Mouse (Mus musculus) embryo, embryonic 11.5 days (tissue): ENCODE data around the gene Rps27.
"Not testable (repeated sequence)": the region's sequence is repeated elsewhere in the genome, so short reads cannot be mapped to it uniquely, and the experiment has no call there.

Experiments used
- DNase-seq: peaks from one replicate; pipeline ENCODE4 v3.0.0-alpha.2; 2012; ENCODE audit warnings: low read depth, low spot score

Gene Rps27

GRCm38 (mm10) chr3:90213377-90213866, at the start of gene Rps27, which contains the start of gene Rab13:
Gene Rps27, minus strand, starts transcription at chr3:90213651.
Gene Rab13, plus strand, starts transcription at chr3:90213695.
- DNase-seq: peak; percentile 84

DNA sequence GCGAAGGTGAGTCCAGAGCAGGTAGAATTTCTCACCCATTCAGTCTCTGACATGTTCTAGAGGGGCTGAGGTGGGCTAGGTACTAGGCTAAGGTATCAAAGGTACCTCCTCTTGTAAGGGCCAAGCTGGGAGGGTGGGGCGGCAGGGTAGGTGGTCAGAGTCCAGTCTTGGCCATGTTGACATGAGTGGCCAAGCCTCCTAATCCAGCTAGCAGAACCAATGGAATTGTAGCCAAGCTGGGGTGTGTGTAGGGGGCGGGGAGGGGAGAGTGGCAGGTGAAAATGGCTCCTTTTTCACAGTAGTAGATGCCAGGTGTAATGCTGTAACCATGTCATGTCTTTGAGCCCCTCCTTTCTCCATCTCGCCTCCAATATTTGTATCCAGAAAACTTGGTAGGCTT, 45.1 kb upstream of the Rps27 start:
- no peak for DNase-seq

GRCm38 (mm10) chr3:90256731-90257530, 43.5 kb upstream of the Rps27 start:
- no peak for DNase-seq

DNA sequence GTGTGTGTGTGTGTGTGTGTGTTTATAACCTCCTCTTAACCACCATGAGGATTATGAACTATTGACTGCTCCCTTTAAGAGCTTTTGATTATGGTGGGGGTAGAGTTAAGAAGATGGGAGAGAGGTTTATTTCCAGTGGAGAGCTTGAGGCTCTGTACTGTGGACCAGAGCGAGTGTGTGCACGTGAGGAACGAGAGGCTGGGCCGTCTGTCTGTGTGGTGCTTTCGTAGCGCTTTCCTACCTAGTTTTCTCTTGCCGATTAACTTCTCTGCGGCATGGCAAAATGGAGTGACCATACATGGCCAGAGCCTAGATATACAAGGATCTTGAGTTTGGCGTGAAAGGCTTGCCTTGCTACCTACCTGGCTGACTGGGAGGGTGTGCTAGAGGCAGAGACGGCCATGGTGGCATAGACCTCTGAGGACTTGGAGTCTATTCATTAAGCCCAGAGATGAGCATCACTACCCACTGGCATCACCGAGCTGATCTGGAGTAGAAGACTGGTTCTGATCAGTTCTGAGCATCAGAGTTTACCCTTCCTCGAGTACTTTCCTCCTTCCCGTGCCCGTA, 42.4 kb upstream of the Rps27 start:
- no peak for DNase-seq

DNA sequence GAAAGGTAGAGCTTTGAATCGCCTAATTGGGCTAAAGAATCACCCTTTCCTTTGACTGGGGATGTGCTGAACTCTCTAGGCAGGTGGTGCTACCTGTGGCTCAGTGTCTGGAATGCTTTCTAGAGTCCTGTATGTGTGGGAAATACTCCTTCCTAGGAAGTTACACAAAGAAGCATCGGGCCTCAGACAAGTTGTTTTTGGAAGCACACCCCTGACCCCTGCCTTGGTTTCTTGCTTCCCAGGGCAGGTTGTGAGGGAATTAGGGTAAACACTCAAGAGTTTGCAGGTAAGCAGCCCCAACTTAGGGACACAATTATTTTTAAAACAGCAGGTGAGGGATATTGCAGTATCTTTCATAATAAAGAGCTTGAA, 41.7 kb upstream of the Rps27 start:
- no peak for DNase-seq

GRCm38 (mm10) chr3:90254419-90255193, 41.2 kb upstream of the Rps27 start:
- DNase-seq: no peak

DNA sequence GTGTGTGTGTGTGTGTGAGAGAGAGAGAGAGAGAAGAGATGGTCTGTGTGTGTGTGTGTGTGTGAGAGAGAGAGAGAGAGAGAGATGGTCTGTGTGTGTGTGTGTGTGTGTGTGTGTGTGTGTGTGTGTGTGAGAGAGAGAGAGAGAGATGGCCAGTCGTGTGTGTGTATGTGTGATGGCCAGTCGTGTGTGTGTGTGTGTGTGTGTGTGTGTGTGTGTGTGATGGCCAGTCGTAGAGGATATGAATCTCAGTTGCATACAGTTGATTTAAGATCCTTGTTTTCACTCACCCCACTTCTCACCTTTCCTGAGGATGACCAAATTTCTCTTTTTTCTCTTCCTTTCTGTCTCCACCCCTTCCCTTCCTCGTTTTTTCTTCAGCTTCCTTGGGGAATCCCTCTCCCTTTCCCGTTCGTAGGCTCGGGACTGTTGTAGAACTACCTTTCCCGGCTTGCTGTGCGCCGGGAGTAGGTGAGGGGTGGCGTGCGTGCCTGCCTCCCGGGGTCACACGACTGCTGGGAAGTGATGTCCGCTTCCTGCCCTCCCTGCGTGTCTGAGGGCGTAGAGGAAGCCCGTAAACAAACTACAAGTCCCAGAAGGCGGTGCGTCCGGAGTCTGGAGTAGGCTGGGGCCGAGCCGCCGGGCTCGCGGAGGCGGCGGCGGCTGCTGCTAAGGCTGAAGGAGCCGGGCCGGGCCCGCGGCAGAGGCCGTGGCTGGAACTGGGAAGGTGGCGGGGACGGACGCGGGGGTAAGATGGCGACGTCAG, 40.4 kb upstream of the Rps27 start, which contains the start of gene Crtc2:
Gene Crtc2 (plus strand): TSS at position 511 of the 766 bp plus-strand sequence.
- peak; percentile 94 for DNase-seq

GRCm38 (mm10) chr3:90253174-90253573, 39.7 kb upstream of the Rps27 start:
- DNase-seq: not testable (repeated sequence)

- DNase-seq: not testable (repeated sequence)
These were observed 39.2 kb upstream of the Rps27 start for GRCm38 (mm10) chr3:90252659-90253058.

GRCm38 (mm10) chr3:90251731-90252226, 38.3 kb upstream of the Rps27 start:
- not testable (repeated sequence) for DNase-seq

DNA sequence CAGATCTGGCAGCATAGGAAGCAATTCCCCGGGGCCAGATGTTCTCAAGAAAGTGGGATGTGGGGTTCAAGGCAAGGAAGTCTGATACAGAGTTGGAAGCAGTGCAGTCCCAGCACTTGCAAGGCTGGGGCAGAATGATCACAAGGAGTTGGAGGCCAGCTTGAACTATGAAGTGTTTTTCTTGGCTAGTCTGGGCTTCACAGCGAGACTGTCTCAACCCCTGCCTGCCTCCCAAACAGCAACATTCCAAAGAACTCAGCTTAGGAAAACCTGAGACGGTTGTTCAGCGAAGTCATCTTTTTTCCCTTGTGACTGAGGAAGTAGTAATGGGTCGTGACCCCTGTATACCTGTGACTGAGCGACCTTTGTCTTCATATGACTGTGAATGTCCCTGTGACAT, 37.3 kb upstream of the Rps27 start:
- DNase-seq: no peak

DNA sequence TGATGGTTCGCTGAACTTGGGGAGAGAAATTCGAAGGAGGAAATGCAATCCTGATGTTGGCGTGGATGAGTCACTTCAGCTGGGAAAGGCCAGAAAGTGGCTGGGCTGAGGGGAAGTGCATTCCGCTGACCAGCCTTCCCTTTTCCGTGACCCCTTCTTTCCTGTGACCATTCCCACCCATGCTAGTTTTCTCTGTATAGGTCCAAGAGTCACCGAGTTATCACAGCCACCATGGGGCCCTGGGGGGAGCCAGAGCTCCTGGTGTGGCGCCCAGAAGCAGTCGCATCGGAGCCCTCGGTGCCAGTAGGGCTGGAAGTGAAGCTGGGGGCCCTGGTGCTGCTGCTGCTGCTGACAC, 35.3 kb upstream of the Rps27 start:
- no peak for DNase-seq

GRCm38 (mm10) chr3:90247960-90248745, 34.7 kb upstream of the Rps27 start, which contains the start of gene Slc39a1:
Gene Slc39a1, plus strand, starts transcription at chr3:90248172.
- peak; percentile 93 for DNase-seq

DNA sequence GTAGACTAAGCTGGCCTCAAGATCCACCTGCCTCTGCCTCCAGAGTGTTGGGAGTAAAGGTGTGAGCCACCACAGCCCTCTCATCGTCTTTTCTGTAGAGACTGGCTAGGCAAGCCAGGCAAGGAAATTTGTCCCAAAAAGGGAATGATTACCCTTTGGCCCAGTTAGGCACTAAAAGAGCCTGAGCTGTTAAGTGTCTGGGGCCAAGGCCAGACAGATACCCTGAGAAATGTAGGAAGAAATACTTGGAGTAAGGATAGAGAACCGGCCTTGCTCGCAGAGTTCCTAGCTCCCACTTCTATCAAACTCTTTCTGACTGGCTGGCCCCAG, 34.1 kb upstream of the Rps27 start:
- DNase-seq: no peak

DNA sequence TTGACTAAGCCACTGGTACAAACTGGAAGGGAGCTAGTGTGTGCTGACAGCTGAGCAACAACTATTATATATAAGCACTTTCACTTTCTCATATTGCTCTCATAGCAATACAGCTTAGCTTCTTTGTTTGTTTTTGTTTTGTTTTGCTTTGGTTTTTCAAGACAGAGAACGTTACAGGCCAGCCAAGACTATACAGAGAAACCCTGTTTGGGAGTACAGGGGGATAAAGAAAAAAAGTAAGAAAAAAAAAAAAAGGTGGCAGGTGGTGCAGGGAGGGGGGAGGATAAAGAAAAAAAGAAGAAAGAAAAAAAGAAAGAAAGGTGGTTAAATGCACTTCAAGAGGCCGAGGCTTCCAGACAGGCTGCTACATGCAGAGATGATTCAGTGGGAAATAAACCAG, 32.0 kb upstream of the Rps27 start:
- DNase-seq: no peak

GRCm38 (mm10) chr3:90242984-90243775, 29.7 kb upstream of the Rps27 start, which contains the start of gene Creb3l4:
Gene Creb3l4, minus strand, starts transcription at chr3:90243512.
- no peak for DNase-seq

DNA sequence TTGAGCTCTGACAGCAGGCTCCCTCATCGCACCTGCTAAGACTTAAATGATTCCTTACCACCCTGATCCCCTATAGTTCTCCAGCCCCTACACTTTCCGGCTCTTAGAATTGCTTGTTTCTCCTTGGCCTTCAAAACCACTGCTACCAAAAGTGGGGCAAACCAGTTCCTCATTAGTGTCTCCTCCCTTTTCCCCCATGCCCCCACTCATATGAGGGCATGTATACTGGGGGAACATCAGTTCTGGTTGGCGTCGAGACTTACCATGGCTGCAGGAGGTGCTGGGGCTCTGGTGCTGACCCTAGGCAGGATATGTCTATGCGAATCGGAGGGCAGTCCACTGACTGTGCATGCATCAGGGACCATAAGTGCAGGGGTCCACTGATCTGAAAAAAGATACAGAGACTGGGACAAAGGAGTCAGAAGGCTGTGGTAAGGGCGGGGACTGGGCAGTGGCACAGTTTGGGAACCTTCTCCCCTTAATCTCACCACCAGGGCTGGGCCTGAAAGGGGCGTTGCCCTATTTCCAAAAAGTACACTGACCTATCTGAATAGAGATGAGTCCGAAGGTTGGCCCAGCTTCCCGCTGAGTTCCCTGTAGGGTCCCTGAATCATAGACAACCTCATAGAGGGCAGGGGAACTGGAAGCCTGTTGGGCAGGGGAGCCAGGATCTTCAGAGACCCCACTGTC, 28.4 kb upstream of the Rps27 start:
- no peak for DNase-seq

DNA sequence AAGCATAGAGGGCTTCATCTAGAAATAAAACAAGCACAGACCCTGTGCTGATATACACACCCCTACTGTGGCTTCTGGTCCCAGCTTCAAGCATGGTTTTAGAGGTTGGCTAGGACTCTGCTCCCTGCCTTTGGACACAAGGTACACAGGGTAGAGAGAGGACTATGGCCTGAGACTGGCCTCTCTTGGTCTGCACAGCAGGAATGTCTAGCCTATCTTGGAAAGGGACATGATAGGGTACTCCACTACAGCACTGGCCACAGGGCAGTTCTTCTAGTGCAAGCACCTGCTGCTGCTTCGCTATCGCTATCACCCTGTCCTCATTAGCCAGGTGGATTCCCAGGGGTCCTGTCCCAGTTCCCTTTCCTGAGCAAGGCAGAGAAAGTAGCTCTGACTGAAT, 27.8 kb upstream of the Rps27 start:
- DNase-seq: no peak
